In genomic region chr5:110711455-110711854, GRCm38 (mm10) we compare ENCODE assay signal across 19 mouse cellular contexts.
"Had no signal": no experiment of that assay in that cellular context is flagged by ENCODE, and none has a peak within 500 bp of the region (broad histone marks: within the 10 kb centered on the region; RNA-seq: fewer than 3 reads in every experiment).

No protein-coding gene starts in this region.

- DNase-seq: kidney, adult 18-20 months; kidney, adult 9 months; kidney, postnatal 25 days; layer of hippocampus, adult 9-11 months; lung, adult 18-20 months; lung, postnatal 10 days; lung, postnatal 36 days; retina, postnatal 1 day; thymus, adult 18-20 months; thymus, postnatal 36 days had no signal

- H3K4me1 ChIP-seq: limb, embryonic 10.5 days; limb, embryonic 13.5 days; lung, embryonic 15.5 days; midbrain, embryonic 12.5 days; midbrain, embryonic 15.5 days; neural tube, embryonic 13.5 days had no signal

- H3K9ac ChIP-seq: limb, embryonic 13.5 days; lung, embryonic 15.5 days; midbrain, embryonic 12.5 days; midbrain, embryonic 15.5 days; neural tube, embryonic 13.5 days had no signal

- H3K27ac ChIP-seq: kidney, postnatal 0 days; layer of hippocampus, adult 2 months; limb, embryonic 10.5 days; limb, embryonic 13.5 days; lung, embryonic 15.5 days; midbrain, embryonic 12.5 days; midbrain, embryonic 15.5 days; neural tube, embryonic 13.5 days had no signal

- ATAC-seq: midbrain, embryonic 15.5 days had no signal

- H3K4me2 ChIP-seq: limb, embryonic 13.5 days; lung, embryonic 15.5 days; midbrain, embryonic 12.5 days; midbrain, embryonic 15.5 days; neural tube, embryonic 13.5 days had no signal

- H3K4me3 ChIP-seq: layer of hippocampus, adult 2 months; limb, embryonic 10.5 days; limb, embryonic 13.5 days; lung, embryonic 15.5 days; midbrain, embryonic 12.5 days; midbrain, embryonic 15.5 days; myocyte; neural tube, embryonic 13.5 days had no signal

- H3K9me3 ChIP-seq: limb, embryonic 10.5 days; limb, embryonic 13.5 days; lung, embryonic 15.5 days; midbrain, embryonic 12.5 days; midbrain, embryonic 15.5 days; neural tube, embryonic 13.5 days had no signal

- H3K27me3 ChIP-seq: limb, embryonic 13.5 days; lung, embryonic 15.5 days; midbrain, embryonic 12.5 days; midbrain, embryonic 15.5 days; neural tube, embryonic 13.5 days had no signal
